Mouse (Mus musculus) ES-E14 (cell line): ENCODE measurements at regions not wholly inside any gene's neighbourhood (a gene's known extent, or its start where the extent isn't known, plus 50 kb on each side); places are given as distances from the start of the nearest gene placed in this dataset.

ENCODE experiments used
- DNase-seq: peaks from one replicate; pipeline ENCODE4 v3.0.0-alpha.2; 2013; ENCODE audit warnings: low read depth, low spot score
- H3K27ac ChIP-seq: 2 replicates; pipeline ENCODE4 v1.5.1; 2012; ENCODE audit warnings: low read depth, mild to moderate bottlenecking, low read length, moderate library complexity, mixed read lengths; ENCODE audit not compliant: poor library complexity, insufficient read depth, severe bottlenecking
- H3K36me3 ChIP-seq: 2 replicates; pipeline ENCODE4 v1.6.1; 2012; ENCODE audit warnings: mild to moderate bottlenecking, low read length, moderate library complexity, mixed read lengths; ENCODE audit not compliant: control insufficient read depth, poor library complexity, insufficient read depth, severe bottlenecking
- H3K4me1 ChIP-seq, 2 experiments: fragments of 150-350 bp in 1 of 2; sonication (generic) in 1 of 2; 2 replicates each; pipeline ENCODE4 v1.6.1; 2012; ENCODE audit warnings: low read length in 2 of 2, mild to moderate bottlenecking in 1 of 2, mixed read lengths in 1 of 2; ENCODE audit not compliant: control insufficient read depth in 2 of 2, insufficient read depth in 2 of 2, poor library complexity in 1 of 2
- H3K4me3 ChIP-seq, 2 experiments: fragments of 150-350 bp in 1 of 2; sonication (generic) in 1 of 2; 2 replicates each; pipeline ENCODE4 v1.5.1; 2012; ENCODE audit warnings: low read length in 2 of 2, low read depth in 1 of 2, mild to moderate bottlenecking in 1 of 2, mixed read lengths in 1 of 2; ENCODE audit not compliant: insufficient read depth in 1 of 2, poor library complexity in 1 of 2, severe bottlenecking in 1 of 2
- H3K9ac ChIP-seq: 2 replicates; pipeline ENCODE4 v1.6.1; 2012; ENCODE audit warnings: low read depth, mild to moderate bottlenecking, low read length, mixed read lengths; ENCODE audit not compliant: poor library complexity, insufficient read depth, severe bottlenecking
- H3K9me3 ChIP-seq: fragments of 150-350 bp; sonication (generic); 2 replicates; pipeline ENCODE4 v1.6.1; 2012; ENCODE audit warnings: low read depth, mild to moderate bottlenecking, low read length; ENCODE audit not compliant: control insufficient read depth, insufficient read depth
- CHD2 ChIP-seq: IDR thresholded peaks from 2 replicates; pipeline ENCODE4 v1.6.1; 2014; ENCODE audit warnings: mild to moderate bottlenecking, low read depth, low read length, inconsistent platforms
- HCFC1 ChIP-seq: IDR thresholded peaks from 2 replicates; pipeline ENCODE4 v1.6.1; 2012; ENCODE audit warnings: low read length, inconsistent platforms, borderline replicate concordance; ENCODE audit not compliant: insufficient read depth
- MAFK ChIP-seq: IDR thresholded peaks from 2 replicates; pipeline ENCODE4 v1.6.1; 2014; ENCODE audit warnings: mild to moderate bottlenecking, low read depth, low read length, inconsistent platforms; ENCODE audit not compliant: insufficient read depth
- ZC3H11A ChIP-seq: IDR thresholded peaks from 2 replicates; pipeline ENCODE4 v1.6.1; 2012; ENCODE audit warnings: low read depth, mild to moderate bottlenecking, inconsistent platforms, low read length, borderline replicate concordance
- ZNF384 ChIP-seq: IDR thresholded peaks from 2 replicates; pipeline ENCODE4 v1.6.1; 2012; ENCODE audit warnings: low read depth, low read length, inconsistent platforms
- in situ Hi-C, 2 experiments: fragments of 600-800 bp; cut with MboI; formaldehyde crosslinking; loops; one replicate each; pipeline ENCODE4 v1.15.1; 2025; ENCODE audit warnings: low sequenced_read_pairs in 2 of 2, inconsistent platforms in 1 of 2; ENCODE audit not compliant: unreplicated experiment in 2 of 2

- Histone ChIP-seq H3K9ac (no peak overlapping the region), H3K4me3 (no peak overlapping the region), H3K9me3 (no peaks in the 10 kb centered on the region), H3K27ac (no peak overlapping the region), H3K4me1 (no peaks in the 10 kb centered on the region), H3K36me3 (no peaks in the 10 kb centered on the region)
- TF ChIP-seq ZC3H11A: no peak
- no peak for TF ChIP-seq CHD2
- TF ChIP-seq MAFK: no peak
- no peak for TF ChIP-seq ZNF384
- DNase-seq: no peak
- in situ Hi-C loops: no loop called here
Measured at GRCm38 (mm10) chr10:44728963-44729362, 200.7 kb upstream of the Prdm1 start.

GRCm38 (mm10) chr10:44724575-44724974, 196.3 kb upstream of the Prdm1 start:
- no peaks in the 10 kb centered on the region for H3K9me3 ChIP-seq
- H3K9ac ChIP-seq: no peak overlapping the region
- no peak overlapping the region for H3K4me3 ChIP-seq
- in situ Hi-C loops: no loop called here
- peaks cover 2 to 5% of the 10 kb centered on the region in 2 experiments; a peak in 2 of 4 replicates for H3K4me1 ChIP-seq
- no peak overlapping the region for H3K27ac ChIP-seq
- no peak for DNase-seq
- no peaks in the 10 kb centered on the region for H3K36me3 ChIP-seq
- TF ChIP-seq ZC3H11A (no peak), HCFC1 (no peak), ZNF384 (no peak), CHD2 (no peak), MAFK (no peak)

DNA sequence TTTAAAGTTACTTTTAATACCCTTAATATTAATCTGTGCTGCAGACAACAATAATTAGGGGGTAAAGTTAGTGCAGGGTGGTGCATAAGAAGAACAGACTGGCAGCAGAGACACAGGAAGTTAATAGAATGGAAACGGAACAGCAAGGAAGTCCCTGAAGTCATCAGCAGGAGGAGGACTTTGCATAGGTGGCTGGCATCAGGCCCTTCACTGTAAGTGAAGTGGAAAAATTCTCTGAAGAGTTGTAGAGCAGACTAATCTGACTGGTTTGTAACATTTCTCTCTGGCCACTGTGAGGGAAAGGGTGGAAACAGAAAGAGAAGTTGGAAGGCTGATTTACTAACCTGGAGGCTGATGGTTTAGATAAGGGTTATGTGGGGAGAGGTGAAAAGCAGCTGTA, 195.5 kb upstream of the Prdm1 start:
- in situ Hi-C loops: no loop called here
- no peak overlapping the region for H3K4me3 ChIP-seq
- H3K9me3 ChIP-seq: no peaks in the 10 kb centered on the region
- peaks cover 2 to 5% of the 10 kb centered on the region in 2 experiments; a peak in 2 of 4 replicates for H3K4me1 ChIP-seq
- H3K36me3 ChIP-seq: no peaks in the 10 kb centered on the region
- DNase-seq: no peak
- no peak overlapping the region for H3K27ac ChIP-seq
- TF ChIP-seq ZNF384 (no peak), ZC3H11A (no peak)
- H3K9ac ChIP-seq: no peak overlapping the region

DNA sequence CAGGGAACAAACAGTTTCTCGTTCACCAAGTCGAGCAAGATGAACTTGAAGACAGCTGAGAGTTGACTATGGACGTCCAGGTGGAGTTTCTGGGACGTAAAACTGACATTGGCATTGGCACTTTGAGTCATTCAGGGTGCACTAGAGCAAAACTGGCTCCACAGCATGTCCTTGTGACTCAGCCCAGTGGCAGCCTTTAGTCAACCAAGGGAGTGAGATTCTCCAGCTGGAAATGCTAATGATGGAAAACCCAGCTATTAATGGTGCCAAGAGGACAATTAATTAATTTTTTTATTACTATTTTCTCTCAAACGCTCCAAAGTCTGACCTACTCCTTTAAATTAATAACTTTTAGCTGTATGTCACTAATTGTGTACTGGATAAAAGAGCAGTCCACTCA, 195.0 kb upstream of the Prdm1 start:
- Histone ChIP-seq H3K4me3 (no peak overlapping the region), H3K27ac (no peak overlapping the region), H3K36me3 (no peaks in the 10 kb centered on the region), H3K9ac (no peak overlapping the region), H3K9me3 (no peaks in the 10 kb centered on the region), H3K4me1 (peaks cover 2 to 5% of the 10 kb centered on the region in 2 experiments; a peak in 2 of 4 replicates)
- in situ Hi-C loops: no loop called here
- no peak for TF ChIP-seq CHD2
- no peak for TF ChIP-seq HCFC1
- TF ChIP-seq ZC3H11A: no peak
- TF ChIP-seq MAFK: no peak
- TF ChIP-seq ZNF384: no peak
- no peak for DNase-seq

DNA sequence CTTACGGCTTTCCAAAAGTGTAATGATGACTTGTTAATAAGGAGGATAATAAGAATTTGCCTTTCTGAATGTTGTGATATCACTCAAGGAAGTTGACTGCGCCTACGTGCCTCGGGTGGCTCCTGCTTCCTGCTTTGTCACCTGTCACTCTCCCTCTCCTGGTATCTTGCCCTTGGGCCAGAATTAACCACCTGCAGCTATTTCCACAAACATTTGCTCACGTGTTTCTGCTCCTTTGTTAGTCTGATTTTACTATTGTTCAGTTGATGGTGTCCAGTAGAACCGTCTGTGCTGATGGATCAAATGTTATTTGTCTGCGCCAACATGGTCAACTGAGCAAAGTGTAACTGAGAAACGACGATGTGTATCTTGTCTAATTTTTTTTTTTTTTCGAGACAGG, 193.4 kb upstream of the Prdm1 start:
- TF ChIP-seq ZC3H11A (no peak), ZNF384 (no peak), HCFC1 (no peak)
- peak; percentile 22 for DNase-seq
- in situ Hi-C loops: no loop called here
- H3K9me3 ChIP-seq: no peaks in the 10 kb centered on the region
- no peaks in the 10 kb centered on the region for H3K36me3 ChIP-seq
- no peak overlapping the region for H3K27ac ChIP-seq
- H3K4me1 ChIP-seq: peaks cover 6 to 10% of the 10 kb centered on the region in 2 experiments; a peak in 2 of 4 replicates
- H3K9ac ChIP-seq: no peak overlapping the region
- no peak overlapping the region for H3K4me3 ChIP-seq
